Mouse (Mus musculus): ENCODE measurements around the gene Pnmal2. TPM values are rescaled to one million over a fixed set of nuclear protein-coding genes. Genes with fewer than 3 reads are reported as not detected.
"Not testable (repeated sequence)": the region's sequence is repeated elsewhere in the genome, so short reads cannot be mapped to it uniquely, and the experiment has no call there.

The Pnmal2 gene
- polyA plus RNA-seq, 1 experiment: 1.3 TPM

GRCm38 (mm10) chr7:16949908-16950841 lies 5.7 kb downstream of the Pnmal2 start:
- H3K4me3 ChIP-seq (ENCODE audit: insufficient read depth, low read length): peak overlapping the region; percentile 11; the same call in 1 of the 2 replicates

GRCm38 (mm10) chr7:16950861-16951635 lies 6.6 kb downstream of the Pnmal2 start:
- H3K27ac ChIP-seq (ENCODE audit: insufficient read depth, low read length): no peak overlapping the region
- H3K4me1 ChIP-seq (ENCODE audit: control insufficient read depth, insufficient read depth, low read length): no peaks in the 10 kb centered on the region; the same call in 1 of the 2 replicates
- no peak overlapping the region for H3K4me3 ChIP-seq (ENCODE audit: insufficient read depth, low read length)
- TF ChIP-seq CTCF (IDR thresholded peaks at IDR 0.05; ENCODE audit: borderline replicate concordance, insufficient read depth, low read length) (peak; percentile 83), POLR2A (IDR thresholded peaks at IDR 0.05; ENCODE audit: low read depth, low read length) (no peak)

More at GRCm38 (mm10) chr7:16949908-16950841, 5.7 kb downstream of the Pnmal2 start:
- Histone ChIP-seq H3K27ac (ENCODE audit: insufficient read depth, low read length) (no peak overlapping the region), H3K4me1 (ENCODE audit: control insufficient read depth, insufficient read depth, low read length) (no peaks in the 10 kb centered on the region; the same call in 1 of the 2 replicates)
- TF ChIP-seq CTCF (IDR thresholded peaks at IDR 0.05; ENCODE audit: borderline replicate concordance, insufficient read depth, low read length): peak; percentile 96
- TF ChIP-seq POLR2A (IDR thresholded peaks at IDR 0.05; ENCODE audit: low read depth, low read length): no peak

GRCm38 (mm10) chr7:16953776-16954175 lies 9.3 kb downstream of the Pnmal2 start:
- not testable (repeated sequence) for H3K4me1 ChIP-seq (ENCODE audit: control insufficient read depth, insufficient read depth, low read length); H3K4me3 ChIP-seq (ENCODE audit: insufficient read depth, low read length); H3K27ac ChIP-seq (ENCODE audit: insufficient read depth, low read length)

- Histone ChIP-seq H3K27ac (ENCODE audit: insufficient read depth, low read length) (no peak overlapping the region), H3K4me3 (ENCODE audit: insufficient read depth, low read length) (no peak overlapping the region), H3K4me1 (ENCODE audit: control insufficient read depth, insufficient read depth, low read length) (no peaks in the 10 kb centered on the region)
- TF ChIP-seq POLR2A (IDR thresholded peaks at IDR 0.05; ENCODE audit: low read depth, low read length) (no peak), CTCF (IDR thresholded peaks at IDR 0.05; ENCODE audit: borderline replicate concordance, insufficient read depth, low read length) (no peak)
Measured at GRCm38 (mm10) chr7:16955712-16956111, 11.2 kb downstream of the Pnmal2 start.

- TF ChIP-seq POLR2A (IDR thresholded peaks at IDR 0.05; ENCODE audit: low read depth, low read length) (no peak), CTCF (IDR thresholded peaks at IDR 0.05; ENCODE audit: borderline replicate concordance, insufficient read depth, low read length) (no peak)
- no peaks in the 10 kb centered on the region for H3K4me1 ChIP-seq (ENCODE audit: control insufficient read depth, insufficient read depth, low read length)
- no peak overlapping the region for H3K27ac ChIP-seq (ENCODE audit: insufficient read depth, low read length)
- H3K4me3 ChIP-seq (ENCODE audit: insufficient read depth, low read length): no peak overlapping the region
Measured at GRCm38 (mm10) chr7:16956410-16957265, 12.2 kb downstream of the Pnmal2 start.

- TF ChIP-seq POLR2A (IDR thresholded peaks at IDR 0.05; ENCODE audit: low read depth, low read length) (no peak), CTCF (IDR thresholded peaks at IDR 0.05; ENCODE audit: borderline replicate concordance, insufficient read depth, low read length) (no peak)
- H3K27ac ChIP-seq (ENCODE audit: insufficient read depth, low read length): no peak within 1 kb of the TSS
- H3K4me3 ChIP-seq (ENCODE audit: insufficient read depth, low read length): no peak within 1 kb of the TSS
- H3K4me1 ChIP-seq (ENCODE audit: control insufficient read depth, insufficient read depth, low read length): no peaks in the 10 kb centered on the region
Measured at GRCm38 (mm10) chr7:16959539-16960187, 15.2 kb downstream of the Pnmal2 start, which contains the start of gene Pnmal1. Pnmal1 (plus strand) TSS chr7:16959679.

- no peaks in the 10 kb centered on the region for H3K4me1 ChIP-seq (ENCODE audit: control insufficient read depth, insufficient read depth, low read length)
- no peak overlapping the region for H3K27ac ChIP-seq (ENCODE audit: insufficient read depth, low read length)
- TF ChIP-seq POLR2A (IDR thresholded peaks at IDR 0.05; ENCODE audit: low read depth, low read length) (no peak), CTCF (IDR thresholded peaks at IDR 0.05; ENCODE audit: borderline replicate concordance, insufficient read depth, low read length) (no peak)
- H3K4me3 ChIP-seq (ENCODE audit: insufficient read depth, low read length): no peak overlapping the region
Measured at GRCm38 (mm10) chr7:16961678-16962077, 17.2 kb downstream of the Pnmal2 start.

- Histone ChIP-seq H3K27ac (ENCODE audit: insufficient read depth, low read length) (no peak overlapping the region), H3K4me1 (ENCODE audit: control insufficient read depth, insufficient read depth, low read length) (no peaks in the 10 kb centered on the region), H3K4me3 (ENCODE audit: insufficient read depth, low read length) (no peak overlapping the region)
- TF ChIP-seq POLR2A (IDR thresholded peaks at IDR 0.05; ENCODE audit: low read depth, low read length) (no peak), CTCF (IDR thresholded peaks at IDR 0.05; ENCODE audit: borderline replicate concordance, insufficient read depth, low read length) (no peak)
Measured at GRCm38 (mm10) chr7:16968414-16968813, 23.9 kb downstream of the Pnmal2 start.

- H3K4me3 ChIP-seq (ENCODE audit: insufficient read depth, low read length): no peak overlapping the region
- TF ChIP-seq CTCF (IDR thresholded peaks at IDR 0.05; ENCODE audit: borderline replicate concordance, insufficient read depth, low read length) (no peak), POLR2A (IDR thresholded peaks at IDR 0.05; ENCODE audit: low read depth, low read length) (no peak)
- no peak overlapping the region for H3K27ac ChIP-seq (ENCODE audit: insufficient read depth, low read length)
- no peaks in the 10 kb centered on the region for H3K4me1 ChIP-seq (ENCODE audit: control insufficient read depth, insufficient read depth, low read length)
Measured at GRCm38 (mm10) chr7:16971160-16971559, 26.7 kb downstream of the Pnmal2 start.
